Mouse (Mus musculus): ENCODE measurements around the gene Serp1.

DNA sequence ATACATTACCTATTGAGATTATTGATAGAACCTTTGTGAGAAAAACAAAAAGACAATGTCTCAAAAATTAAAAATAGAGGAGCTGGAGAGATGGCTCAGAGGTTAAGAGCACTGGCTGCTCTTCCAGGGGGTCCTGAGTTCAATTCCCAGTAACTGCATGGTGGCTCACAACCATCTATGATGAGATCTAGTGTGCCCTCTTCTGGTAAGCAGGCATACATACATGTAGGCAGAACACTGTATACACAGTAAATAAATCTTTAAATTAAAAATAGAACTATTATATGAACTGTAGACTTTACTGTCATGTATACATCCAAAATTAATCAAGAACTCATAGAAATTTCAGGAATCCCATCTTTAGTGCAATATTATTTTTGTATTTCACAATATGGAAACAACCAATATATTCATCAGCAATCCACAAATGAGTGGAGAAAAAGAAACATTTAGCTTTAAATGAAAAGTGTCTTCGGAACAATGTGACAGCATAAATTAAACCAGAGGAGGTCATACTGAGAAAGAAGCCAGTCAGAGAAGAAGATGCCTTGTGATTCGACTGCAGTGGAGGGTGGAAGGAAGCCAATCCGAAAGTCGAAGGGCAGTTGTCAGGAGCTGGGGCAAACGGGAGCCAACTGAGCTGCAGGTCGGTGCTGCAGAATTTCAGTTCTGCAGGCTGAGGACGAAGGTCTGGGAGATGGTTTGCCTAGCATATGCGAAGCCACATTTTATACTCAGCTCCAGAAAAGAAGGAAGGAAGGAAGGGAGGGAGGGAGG lies 37.5 kb downstream of the Serp1 start:
- TF ChIP-seq CTCF (IDR thresholded peaks at IDR 0.05; ENCODE audit: borderline replicate concordance, insufficient read depth, low read length) (no peak), POLR2A (IDR thresholded peaks at IDR 0.05; ENCODE audit: low read depth, low read length) (no peak)

Data from embryonic fibroblast, embryonic 13.5 days (primary cell).